Mouse (Mus musculus) hindbrain, embryonic 13.5 days (tissue): ENCODE results near the gene Sstr5. TPM values are rescaled to one million over a fixed set of nuclear protein-coding genes. Genes with fewer than 3 reads are reported as not detected.

Experiments
- ATAC-seq: fragments of 200-750 bp; cut with Nextera tagmentation; 2 replicates; pipeline ENCODE4 v1.8.0; 2017; ENCODE audit warnings: moderate TSS enrichment; ENCODE audit not compliant: low FRiP score
- H3K27ac ChIP-seq: fragments of 300-500 bp; sonication (generic); 2 replicates; pipeline ENCODE4 v1.5.1; 2015; ENCODE audit warnings: inconsistent platforms, mild to moderate bottlenecking, moderate library complexity
- H3K27me3 ChIP-seq: fragments of 300-500 bp; sonication (generic); 2 replicates; pipeline ENCODE4 v1.6.1; 2015; ENCODE audit warnings: mild to moderate bottlenecking, inconsistent platforms
- H3K36me3 ChIP-seq: fragments of 300-500 bp; sonication (generic); 2 replicates; pipeline ENCODE4 v1.6.1; 2015; ENCODE audit warnings: mild to moderate bottlenecking, inconsistent platforms
- H3K4me1 ChIP-seq: fragments of 300-500 bp; sonication (generic); replicated peaks from 2 replicates; pipeline ENCODE4 v1.6.1; 2015; ENCODE audit warnings: inconsistent platforms
- H3K4me2 ChIP-seq: fragments of 300-500 bp; sonication (generic); 2 replicates; pipeline ENCODE4 v1.6.1; 2015; ENCODE audit warnings: inconsistent platforms, mild to moderate bottlenecking, moderate library complexity
- H3K4me3 ChIP-seq: fragments of 300-500 bp; sonication (generic); 2 replicates; pipeline ENCODE4 v1.5.1; 2015; ENCODE audit warnings: mild to moderate bottlenecking, inconsistent platforms
- H3K9ac ChIP-seq: fragments of 300-500 bp; sonication (generic); 2 replicates; pipeline ENCODE4 v1.6.1; 2015; ENCODE audit warnings: mild to moderate bottlenecking, inconsistent platforms
- H3K9me3 ChIP-seq: fragments of 300-500 bp; sonication (generic); 2 replicates; pipeline ENCODE4 v1.6.1; 2016; ENCODE audit warnings: inconsistent platforms
- WGBS: fragments of 180-500 bp; shearing (Covaris S2); methylation state at CpG from one replicate; pipeline ENCODE4 v1.1.7; 2015; 5-methylcytosine and 5-hydroxymethylcytosine counted together
- polyA plus RNA-seq: library from polyadenylated mRNA; unstranded; fragments of >200 nt; fragmentation: Nextera tagmentation; extraction: Ambion mirVana; gene quantifications from 2 replicates; pipeline ENCODE4 v1.2.1, GENCODE M21; 2015

The Sstr5 gene
- polyA plus RNA-seq, 1 experiment from 2014 or later = 0.38 TPM

GRCm38 (mm10) chr17:25510074-25510830 is 13.2 kb upstream of the Sstr5 start:
- H3K9ac ChIP-seq = peak overlapping the region; percentile 20; the same call in 1 of the 2 replicates
- no peak overlapping the region for H3K27ac ChIP-seq
- H3K4me3 ChIP-seq = no peak overlapping the region
- peaks cover 10% of the 10 kb centered on the region; the same call in 1 of the 2 replicates for H3K27me3 ChIP-seq
- H3K4me2 ChIP-seq = no peak overlapping the region
- H3K4me1 ChIP-seq = peaks cover 12% of the 10 kb centered on the region; the same call in 1 of the 2 replicates
- H3K36me3 ChIP-seq = no peaks in the 10 kb centered on the region
- WGBS = 79% methylated on average over 10 of the region's 10 CpGs
- H3K9me3 ChIP-seq = no peaks in the 10 kb centered on the region
- ATAC-seq = no peak

- Histone ChIP-seq H3K27ac (no peak overlapping the region), H3K27me3 (peaks cover 13% of the 10 kb centered on the region; the same call in 1 of the 2 replicates), H3K9me3 (no peaks in the 10 kb centered on the region), H3K4me3 (no peak overlapping the region), H3K4me1 (peaks cover 12% of the 10 kb centered on the region; the same call in 1 of the 2 replicates), H3K36me3 (no peaks in the 10 kb centered on the region), H3K9ac (no peak overlapping the region; the same call in 1 of the 2 replicates), H3K4me2 (no peak overlapping the region)
- WGBS = 58% methylated on average over 7 of the region's 7 CpGs
- no peak for ATAC-seq
These were observed 11.9 kb upstream of the Sstr5 start for GRCm38 (mm10) chr17:25508860-25509577.

- H3K9me3 ChIP-seq = no peaks in the 10 kb centered on the region
- peaks cover 13% of the 10 kb centered on the region; the same call in 1 of the 2 replicates for H3K27me3 ChIP-seq
- 19% methylated on average over 3 of the region's 3 CpGs for WGBS
- ATAC-seq = no peak
- peaks cover 12% of the 10 kb centered on the region; the same call in 1 of the 2 replicates for H3K4me1 ChIP-seq
- H3K4me2 ChIP-seq = no peak overlapping the region
- no peaks in the 10 kb centered on the region for H3K36me3 ChIP-seq
- H3K9ac ChIP-seq = no peak overlapping the region
- no peak overlapping the region for H3K27ac ChIP-seq
- H3K4me3 ChIP-seq = no peak overlapping the region
These were observed 10.7 kb upstream of the Sstr5 start for GRCm38 (mm10) chr17:25507799-25508198.

GRCm38 (mm10) chr17:25502599-25502998 is 5.5 kb upstream of the Sstr5 start:
- H3K27ac ChIP-seq = no peak overlapping the region
- H3K27me3 ChIP-seq = peaks cover 26% of the 10 kb centered on the region
- H3K9me3 ChIP-seq = no peaks in the 10 kb centered on the region
- no peaks in the 10 kb centered on the region for H3K4me1 ChIP-seq
- WGBS = 74% methylated on average over 4 of the region's 4 CpGs
- H3K4me3 ChIP-seq = no peak overlapping the region
- no peaks in the 10 kb centered on the region for H3K36me3 ChIP-seq
- H3K9ac ChIP-seq = no peak overlapping the region
- no peak for ATAC-seq
- H3K4me2 ChIP-seq = no peak overlapping the region

GRCm38 (mm10) chr17:25482092-25482491 is 15.0 kb downstream of the Sstr5 start:
- Histone ChIP-seq H3K4me1 (no peaks in the 10 kb centered on the region), H3K27me3 (peaks cover 49% of the 10 kb centered on the region), H3K27ac (no peak overlapping the region), H3K4me2 (no peak overlapping the region), H3K36me3 (no peaks in the 10 kb centered on the region), H3K4me3 (no peak overlapping the region), H3K9me3 (no peaks in the 10 kb centered on the region), H3K9ac (no peak overlapping the region)
- ATAC-seq = no peak
- 87% methylated on average over 6 of the region's 6 CpGs for WGBS

GRCm38 (mm10) chr17:25480820-25481219 is 16.3 kb downstream of the Sstr5 start:
- no peak overlapping the region; the same call in 1 of the 2 replicates for H3K9ac ChIP-seq
- H3K4me2 ChIP-seq = no peak overlapping the region
- 71% methylated on average over 4 of the region's 4 CpGs for WGBS
- ATAC-seq = no peak
- peaks cover 47% of the 10 kb centered on the region for H3K27me3 ChIP-seq
- H3K4me1 ChIP-seq = no peaks in the 10 kb centered on the region; the same call in 1 of the 2 replicates
- no peaks in the 10 kb centered on the region for H3K36me3 ChIP-seq
- H3K27ac ChIP-seq = no peak overlapping the region
- H3K9me3 ChIP-seq = no peaks in the 10 kb centered on the region
- no peak overlapping the region for H3K4me3 ChIP-seq

GRCm38 (mm10) chr17:25480152-25480551 is 16.9 kb downstream of the Sstr5 start:
- no peak overlapping the region for H3K4me2 ChIP-seq
- no peak overlapping the region for H3K27ac ChIP-seq
- no peaks in the 10 kb centered on the region for H3K36me3 ChIP-seq
- ATAC-seq = no peak
- no peak overlapping the region for H3K4me3 ChIP-seq
- no peaks in the 10 kb centered on the region for H3K9me3 ChIP-seq
- 42% methylated on average over 8 of the region's 8 CpGs for WGBS
- H3K9ac ChIP-seq = 0 out of 2 replicates have a peak overlapping the region, but pooled peaks have one; percentile 24
- peaks cover 52% of the 10 kb centered on the region for H3K27me3 ChIP-seq
- no peaks in the 10 kb centered on the region; the same call in 1 of the 2 replicates for H3K4me1 ChIP-seq

- no peak for ATAC-seq
- Histone ChIP-seq H3K4me2 (no peak overlapping the region), H3K9ac (no peak overlapping the region), H3K9me3 (no peaks in the 10 kb centered on the region), H3K27ac (no peak overlapping the region), H3K4me1 (peaks cover 14% of the 10 kb centered on the region), H3K4me3 (no peak overlapping the region), H3K27me3 (peaks cover 72% of the 10 kb centered on the region), H3K36me3 (no peaks in the 10 kb centered on the region)
- 36% methylated on average over 19 of the region's 19 CpGs for WGBS
These were observed 20.9 kb downstream of the Sstr5 start for GRCm38 (mm10) chr17:25475946-25476744.

GRCm38 (mm10) chr17:25474330-25475077 is 22.6 kb downstream of the Sstr5 start:
- peaks cover 76% of the 10 kb centered on the region for H3K27me3 ChIP-seq
- no peak overlapping the region for H3K27ac ChIP-seq
- peak; percentile 41; the same call in 1 of the 2 replicates for ATAC-seq
- peaks cover 17% of the 10 kb centered on the region for H3K4me1 ChIP-seq
- no peaks in the 10 kb centered on the region for H3K36me3 ChIP-seq
- no peaks in the 10 kb centered on the region for H3K9me3 ChIP-seq
- peak overlapping the region; percentile 65 for H3K4me2 ChIP-seq
- H3K9ac ChIP-seq = peak overlapping the region; percentile 66
- peak overlapping the region; percentile 36 for H3K4me3 ChIP-seq
- 2% methylated on average over 38 of the region's 38 CpGs for WGBS

GRCm38 (mm10) chr17:25472044-25472443 is 25.0 kb downstream of the Sstr5 start:
- ATAC-seq = no peak
- Histone ChIP-seq H3K9ac (peak overlapping the region; percentile 43; the same call in 1 of the 2 replicates), H3K4me2 (0 out of 2 replicates have a peak overlapping the region, but pooled peaks have one; percentile 21), H3K27me3 (peaks cover 74% of the 10 kb centered on the region), H3K9me3 (no peaks in the 10 kb centered on the region), H3K4me3 (no peak overlapping the region), H3K4me1 (peaks cover 17% of the 10 kb centered on the region), H3K36me3 (no peaks in the 10 kb centered on the region), H3K27ac (no peak overlapping the region)
- 67% methylated on average over 14 of the region's 14 CpGs for whole genome bisulfite sequencing

- H3K36me3 ChIP-seq = no peaks in the 10 kb centered on the region
- peaks cover 73% of the 10 kb centered on the region for H3K27me3 ChIP-seq
- no peak overlapping the region for H3K4me3 ChIP-seq
- H3K4me1 ChIP-seq = peaks cover 17% of the 10 kb centered on the region
- no peaks in the 10 kb centered on the region for H3K9me3 ChIP-seq
- H3K9ac ChIP-seq = peak overlapping the region; percentile 43; the same call in 1 of the 2 replicates
- H3K4me2 ChIP-seq = 0 out of 2 replicates have a peak overlapping the region, but pooled peaks have one; percentile 21
- no peak overlapping the region; the same call in 1 of the 2 replicates for H3K27ac ChIP-seq
- peak; percentile 8; the same call in 1 of the 2 replicates for ATAC-seq
- WGBS = 25% methylated on average over 8 of the region's 8 CpGs
These were observed 25.7 kb downstream of the Sstr5 start for GRCm38 (mm10) chr17:25471418-25471817.
